Mouse (Mus musculus) MEL (cell line): ENCODE results near the gene Hoxa5.

ENCODE experiments used
- CTCF ChIP-seq, 3 experiments: IDR thresholded peaks in 2 of 3; conservative IDR thresholded peaks in 1 of 3; 2 replicates each; pipeline ENCODE4 v1.5.1; 2011 to 2012; ENCODE audit warnings: low read length in 3 of 3, low read depth in 2 of 3, mild to moderate bottlenecking in 2 of 3, improper control_type of control experiment in 1 of 3, inconsistent platforms in 1 of 3, mixed read lengths in 1 of 3, moderate library complexity in 1 of 3; ENCODE audit not compliant: control insufficient read depth in 1 of 3, insufficient read depth in 1 of 3, poor library complexity in 1 of 3, severe bottlenecking in 1 of 3
- EP300 ChIP-seq, 2 experiments: IDR thresholded peaks; 2 replicates each; pipeline ENCODE4 v1.6.1; 2011; ENCODE audit warnings: improper control_type of control experiment in 2 of 2, low read length in 2 of 2, low read depth in 1 of 2, mild to moderate bottlenecking in 1 of 2
- MAFK ChIP-seq: IDR thresholded peaks from 2 replicates; pipeline ENCODE4 v1.6.1; 2011; ENCODE audit warnings: low read depth, mild to moderate bottlenecking, low read length, improper control_type of control experiment, borderline replicate concordance
- MAZ ChIP-seq: IDR thresholded peaks from 2 replicates; pipeline ENCODE4 v1.6.1; 2012; ENCODE audit warnings: low read depth, mild to moderate bottlenecking, inconsistent platforms, low read length, improper control_type of control experiment
- MEF2A ChIP-seq: IDR thresholded peaks from 2 replicates; pipeline ENCODE4 v1.6.1; 2014; ENCODE audit warnings: low read depth, mild to moderate bottlenecking, inconsistent platforms, low read length, improper control_type of control experiment; ENCODE audit not compliant: poor library complexity, insufficient replicate concordance, severe bottlenecking; ENCODE audit errors: extremely low read depth
- MYC ChIP-seq: IDR thresholded peaks from 2 replicates; pipeline ENCODE4 v1.6.1; 2011; ENCODE audit warnings: low read depth, mild to moderate bottlenecking, low read length, improper control_type of control experiment, moderate library complexity
- POLR2A ChIP-seq, 2 experiments: IDR thresholded peaks; 2 replicates each; pipeline ENCODE4 v1.6.1; 2011 to 2012; ENCODE audit warnings: low read length in 2 of 2, mild to moderate bottlenecking in 2 of 2, control low read depth in 1 of 2, improper control_type of control experiment in 1 of 2, low read depth in 1 of 2, moderate library complexity in 1 of 2; ENCODE audit not compliant: control insufficient read depth in 1 of 2, insufficient read depth in 1 of 2, poor library complexity in 1 of 2
- UBTF ChIP-seq: IDR thresholded peaks from 2 replicates; pipeline ENCODE4 v1.6.1; 2012; ENCODE audit warnings: low read depth, mild to moderate bottlenecking, inconsistent platforms, low read length, improper control_type of control experiment, moderate library complexity, borderline replicate concordance; ENCODE audit not compliant: insufficient read depth
- USF2 ChIP-seq, 2 experiments: IDR thresholded peaks; 2 replicates each; pipeline ENCODE4 v1.6.1; 2011 to 2012; ENCODE audit warnings: improper control_type of control experiment in 2 of 2, low read length in 2 of 2, borderline replicate concordance in 1 of 2, inconsistent platforms in 1 of 2, low read depth in 1 of 2, mild to moderate bottlenecking in 1 of 2; ENCODE audit not compliant: insufficient read depth in 1 of 2
- ZC3H11A ChIP-seq: IDR thresholded peaks from 2 replicates; pipeline ENCODE4 v1.6.1; 2012; ENCODE audit warnings: low read depth, mild to moderate bottlenecking, inconsistent platforms, low read length, improper control_type of control experiment

GRCm38 (mm10) chr6:52216691-52217458, 12.5 kb upstream of the Hoxa5 start:
- TF ChIP-seq UBTF: no peak
- TF ChIP-seq USF2 (IDR thresholded peaks at IDR 0.05; ENCODE audit: borderline replicate concordance in 1 of 2, insufficient read depth in 1 of 2, low read depth in 1 of 2, low read length in 2 of 2): no peak
- no peak for TF ChIP-seq CTCF (IDR thresholded peaks at IDR 0.05 in 2 of 3, conservative IDR thresholded peaks at IDR 0.05 in 1 of 3; ENCODE audit: control insufficient read depth in 1 of 3, insufficient read depth in 1 of 3, low read depth in 2 of 3, low read length in 3 of 3, poor library complexity in 1 of 3, severe bottlenecking in 1 of 3)
- TF ChIP-seq ZC3H11A: no peak
- no peak for TF ChIP-seq MAFK
- TF ChIP-seq MAZ: no peak
- TF ChIP-seq EP300 (IDR thresholded peaks at IDR 0.05; ENCODE audit: low read depth in 1 of 2, low read length in 2 of 2): no peak
- TF ChIP-seq MEF2A: no peak
- TF ChIP-seq MYC: no peak
- TF ChIP-seq POLR2A (IDR thresholded peaks at IDR 0.05; ENCODE audit: control insufficient read depth in 1 of 2, insufficient read depth in 1 of 2, low read depth in 1 of 2, low read length in 2 of 2, poor library complexity in 1 of 2): no peak
